Mouse (Mus musculus) liver, postnatal 0 days (tissue): Measurements from ENCODE around the gene Myog.

Experiments used
- CTCF ChIP-seq: sonication (generic); IDR thresholded peaks from 2 replicates; pipeline ENCODE4 v1.5.1; 2016; ENCODE audit warnings: antibody characterized with exemption, low read depth
- EP300 ChIP-seq: IDR thresholded peaks from 2 replicates; pipeline ENCODE4 v1.6.1; 2016; ENCODE audit warnings: antibody characterized with exemption, low read depth, mild to moderate bottlenecking

DNA sequence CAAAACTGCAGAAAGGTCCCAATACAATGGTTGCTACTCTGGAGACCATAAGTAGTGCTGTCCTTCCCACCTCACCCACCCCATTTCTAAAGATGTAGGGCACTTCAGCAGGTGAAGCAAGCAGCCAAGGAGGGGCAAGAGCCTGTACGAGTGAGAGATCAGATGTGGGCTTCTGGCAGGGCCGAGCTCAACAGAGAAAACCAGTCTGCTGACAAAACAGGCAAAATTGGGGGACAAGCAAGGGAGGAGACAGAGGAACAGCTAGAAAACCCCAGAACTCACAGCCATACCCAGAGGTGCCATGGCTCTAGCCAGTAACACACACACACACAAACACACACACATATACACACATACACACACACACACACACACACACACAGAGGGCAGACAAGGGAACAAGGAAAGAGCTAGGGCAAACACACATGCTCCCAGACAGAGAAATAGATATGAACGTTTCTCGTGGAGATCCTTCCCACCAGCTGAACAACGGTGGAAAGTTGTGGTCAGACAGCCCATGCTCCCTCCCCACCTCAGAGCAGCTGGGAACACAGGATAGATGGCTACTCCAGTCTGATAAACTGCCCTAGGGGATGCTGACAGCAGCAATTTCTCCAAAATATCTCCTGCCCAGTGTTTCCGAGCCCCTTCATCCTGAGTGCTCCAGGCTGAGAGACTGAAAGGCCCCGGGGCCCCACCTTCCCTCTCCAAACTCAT is 44.5 kb downstream of the Myog start:
- no peak for TF ChIP-seq CTCF
- TF ChIP-seq EP300 = no peak
